Mouse (Mus musculus): ENCODE measurements at regions not wholly inside any gene's neighbourhood (a gene's known extent, or its start where the extent isn't known, plus 50 kb on each side); places are given as distances from the start of the nearest gene placed in this dataset.

- TF ChIP-seq CTCF (IDR thresholded peaks at IDR 0.05): peak; percentile 11; the same call in 1 of the 2 replicates
- TF ChIP-seq EP300 (IDR thresholded peaks at IDR 0.05): no peak
Measured at GRCm38 (mm10) chr4:5294030-5294429, 500.9 kb upstream of the Impad1 start.

All from lung, postnatal 0 days (tissue).